Mouse (Mus musculus): ENCODE measurements around the gene Gm8005. TPM values are rescaled to one million over a fixed set of nuclear protein-coding genes. Genes with fewer than 3 reads are reported as not detected.
"Not testable (repeated sequence)": the region's sequence is repeated elsewhere in the genome, so short reads cannot be mapped to it uniquely, and the experiment has no call there.

Gm8005 gene
- not detected in 2 replicates for polyA plus RNA-seq (2015; fragmentation: Nextera tagmentation; extraction: Ambion mirVana)

GRCm38 (mm10) chr14:42439573-42439972, at the start of gene Gm8005:
Gm8005 (minus strand) TSS chr14:42439673.
- ATAC-seq (ENCODE audit: low FRiP score, low read depth); H3K4me3 ChIP-seq; H3K9me3 ChIP-seq; H3K4me2 ChIP-seq; H3K27ac ChIP-seq (replicated peaks); H3K4me1 ChIP-seq (replicated peaks); H3K27me3 ChIP-seq; H3K36me3 ChIP-seq; H3K9ac ChIP-seq: not testable (repeated sequence)
- 84% methylated on average over 2 of the region's 4 CpGs for WGBS

GRCm38 (mm10) chr14:42463581-42463980, 24.1 kb upstream of the Gm8005 start, which contains the start of gene Gm8011:
Gm8011 (plus strand) TSS chr14:42463881.
- not testable (repeated sequence) for H3K9me3 ChIP-seq
- 54% methylated on average over 2 of the region's 2 CpGs for WGBS

More at GRCm38 (mm10) chr14:42463581-42463980, 24.1 kb upstream of the Gm8005 start, which contains the start of gene Gm8011:
- not testable (repeated sequence) for H3K36me3 ChIP-seq; ATAC-seq (ENCODE audit: low FRiP score, low read depth); H3K9ac ChIP-seq; H3K4me2 ChIP-seq; H3K4me1 ChIP-seq (replicated peaks); H3K4me3 ChIP-seq; H3K27ac ChIP-seq (replicated peaks); H3K27me3 ChIP-seq

Other genes starting within 250 kb of the Gm8005 start
- not detected in 2 replicates for gene Gm3573, start 248.9 kb downstream of the Gm8005 start, polyA plus RNA-seq (2015; fragmentation: Nextera tagmentation; extraction: Ambion mirVana)
- not detected in 2 replicates for gene Gm17026, start 179.6 kb downstream of the Gm8005 start, polyA plus RNA-seq (2015; fragmentation: Nextera tagmentation; extraction: Ambion mirVana)
- not detected in 2 replicates for gene Gm9611, start 142.3 kb downstream of the Gm8005 start, polyA plus RNA-seq (2015; fragmentation: Nextera tagmentation; extraction: Ambion mirVana)
- gene Gm7995, start 129.5 kb downstream of the Gm8005 start, polyA plus RNA-seq (2015; fragmentation: Nextera tagmentation; extraction: Ambion mirVana): not detected in 2 replicates
- not detected in 2 replicates for gene Gm8011, start 24.2 kb upstream of the Gm8005 start, polyA plus RNA-seq (2015; fragmentation: Nextera tagmentation; extraction: Ambion mirVana)
- not detected in 2 replicates for gene Gm8020, start 62.7 kb upstream of the Gm8005 start, polyA plus RNA-seq (2015; fragmentation: Nextera tagmentation; extraction: Ambion mirVana)
- gene Gm8024, start 84.6 kb upstream of the Gm8005 start, polyA plus RNA-seq (2015; fragmentation: Nextera tagmentation; extraction: Ambion mirVana): not detected in 2 replicates
- gene Gm17124, start 160.2 kb upstream of the Gm8005 start, polyA plus RNA-seq (2015; fragmentation: Nextera tagmentation; extraction: Ambion mirVana): not detected in 2 replicates
- gene Gm3633, start 202.2 kb upstream of the Gm8005 start, polyA plus RNA-seq (2015; fragmentation: Nextera tagmentation; extraction: Ambion mirVana): not detected in 2 replicates
- not detected in 2 replicates for gene Gm10378, start 216.3 kb upstream of the Gm8005 start, polyA plus RNA-seq (2015; fragmentation: Nextera tagmentation; extraction: Ambion mirVana)

All from hindbrain, embryonic 15.5 days (tissue).